Mouse (Mus musculus): ENCODE measurements around the gene Gm13283.
"Not testable (repeated sequence)": the region's sequence is repeated elsewhere in the genome, so short reads cannot be mapped to it uniquely, and the experiment has no call there.

Gm13283 gene

DNA sequence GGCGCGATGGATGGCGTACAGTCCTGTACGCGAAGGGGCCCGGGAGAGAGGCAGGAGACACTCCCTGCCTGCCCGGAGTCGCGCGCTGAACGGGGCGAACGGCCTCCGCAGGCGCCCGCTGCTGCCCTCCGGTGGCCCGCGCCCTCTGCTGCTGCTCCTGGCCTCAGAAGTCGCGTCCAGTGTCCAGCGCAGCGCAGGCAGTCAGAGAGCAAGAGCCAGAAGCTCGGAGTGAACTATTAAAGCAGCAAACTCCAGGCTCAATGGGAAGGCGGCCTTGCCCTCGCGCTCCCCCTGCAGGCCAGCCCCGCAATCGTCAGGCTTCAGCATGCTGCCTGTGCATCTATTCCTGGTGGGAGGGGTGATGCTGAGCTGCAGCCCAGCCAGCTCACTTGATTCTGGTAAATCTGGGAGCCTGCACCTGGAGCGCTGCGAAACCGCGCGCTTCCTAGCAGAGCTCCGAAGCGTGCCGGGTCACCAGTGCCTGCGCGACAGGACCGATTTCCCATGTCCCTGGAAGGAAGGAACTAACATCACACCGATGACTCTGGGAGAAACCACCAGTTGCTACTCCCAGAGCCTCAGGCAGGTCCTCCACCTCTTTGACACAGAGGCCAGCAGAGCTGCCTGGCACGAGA lies 3.6 kb downstream of the Gm13283 start:
- peak; percentile 55 for DNase-seq

DNA sequence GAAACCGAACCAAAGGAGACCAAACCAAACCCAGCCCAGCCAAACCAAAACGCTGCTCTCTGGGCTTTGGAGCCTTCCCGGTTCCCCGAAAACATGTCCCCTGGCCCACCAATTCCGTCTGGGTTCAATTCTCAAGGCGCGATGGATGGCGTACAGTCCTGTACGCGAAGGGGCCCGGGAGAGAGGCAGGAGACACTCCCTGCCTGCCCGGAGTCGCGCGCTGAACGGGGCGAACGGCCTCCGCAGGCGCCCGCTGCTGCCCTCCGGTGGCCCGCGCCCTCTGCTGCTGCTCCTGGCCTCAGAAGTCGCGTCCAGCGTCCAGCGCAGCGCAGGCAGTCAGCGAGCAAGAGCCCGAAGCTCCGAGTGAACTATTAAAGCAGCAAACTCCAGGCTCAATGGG lies 13.6 kb downstream of the Gm13283 start, which contains the start of gene Gm13290:
Gm13290 (plus strand) TSS at position 301 of the 400 bp plus-strand sequence.
- DNase-seq: not testable (repeated sequence)

GRCm38 (mm10) chr4:88776622-88777021 lies 16.7 kb downstream of the Gm13283 start, which contains the start of gene Gm13289:
Gene Gm13289, plus strand, starts transcription at chr4:88776922.
- not testable (repeated sequence) for DNase-seq

DNA sequence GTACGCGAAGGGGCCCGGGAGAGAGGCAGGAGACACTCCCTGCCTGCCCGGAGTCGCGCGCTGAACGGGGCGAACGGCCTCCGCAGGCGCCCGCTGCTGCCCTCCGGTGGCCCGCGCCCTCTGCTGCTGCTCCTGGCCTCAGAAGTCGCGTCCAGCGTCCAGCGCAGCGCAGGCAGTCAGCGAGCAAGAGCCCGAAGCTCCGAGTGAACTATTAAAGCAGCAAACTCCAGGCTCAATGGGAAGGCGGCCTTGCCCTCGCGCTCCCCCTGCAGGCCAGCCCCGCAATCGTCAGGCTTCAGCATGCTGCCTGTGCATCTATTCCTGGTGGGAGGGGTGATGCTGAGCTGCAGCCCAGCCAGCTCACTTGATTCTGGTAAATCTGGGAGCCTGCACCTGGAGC lies 19.6 kb downstream of the Gm13283 start, which contains the start of gene Gm13272:
Gm13272 (plus strand) TSS at position 301 of the 400 bp plus-strand sequence.
- not testable (repeated sequence) for DNase-seq

- not testable (repeated sequence) for DNase-seq
Observed at GRCm38 (mm10) chr4:88780320-88780719, 20.4 kb downstream of the Gm13283 start.

DNA sequence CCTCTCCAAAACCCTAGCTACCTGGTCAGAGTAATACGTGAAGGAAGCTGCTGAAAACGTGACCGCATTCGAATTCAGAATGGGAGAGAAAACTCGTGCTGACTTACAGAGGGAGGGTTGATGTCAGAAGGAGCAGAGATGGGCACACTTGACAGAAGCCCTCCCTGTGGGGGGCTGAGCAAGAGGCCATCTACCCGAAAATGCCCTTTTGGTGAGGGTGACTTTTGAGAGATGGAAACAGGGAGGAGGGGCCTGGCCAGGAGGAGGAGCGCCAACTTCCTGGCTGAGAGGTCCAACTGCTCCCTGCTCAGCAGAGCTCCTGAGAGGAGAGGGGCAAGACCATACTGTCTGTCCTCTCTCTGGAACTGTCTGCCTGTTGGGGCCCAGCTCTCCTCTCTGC lies 21.9 kb downstream of the Gm13283 start, which contains the start of gene Ifnz:
Ifnz (plus strand) TSS at position 301 of the 400 bp plus-strand sequence.
- not testable (repeated sequence) for DNase-seq

- DNase-seq: not testable (repeated sequence)
Observed at GRCm38 (mm10) chr4:88782335-88782734, 22.4 kb downstream of the Gm13283 start.

DNA sequence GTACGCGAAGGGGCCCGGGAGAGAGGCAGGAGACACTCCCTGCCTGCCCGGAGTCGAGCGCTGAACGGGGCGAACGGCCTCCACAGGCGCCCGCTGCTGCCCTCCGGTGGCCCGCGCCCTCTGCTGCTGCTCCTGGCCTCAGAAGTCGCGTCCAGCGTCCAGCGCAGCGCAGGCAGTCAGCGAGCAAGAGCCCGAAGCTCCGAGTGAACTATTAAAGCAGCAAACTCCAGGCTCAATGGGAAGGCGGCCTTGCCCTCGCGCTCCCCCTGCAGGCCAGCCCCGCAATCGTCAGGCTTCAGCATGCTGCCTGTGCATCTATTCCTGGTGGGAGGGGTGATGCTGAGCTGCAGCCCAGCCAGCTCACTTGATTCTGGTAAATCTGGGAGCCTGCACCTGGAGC lies 25.5 kb downstream of the Gm13283 start, which contains the start of gene Gm13276:
Gm13276 (plus strand) TSS at position 301 of the 400 bp plus-strand sequence.
- not testable (repeated sequence) for DNase-seq

GRCm38 (mm10) chr4:88788402-88788801 lies 28.5 kb downstream of the Gm13283 start, which contains the start of gene Gm13277:
Gene Gm13277, plus strand, starts transcription at chr4:88788632.
- DNase-seq: peak; percentile 67

GRCm38 (mm10) chr4:88791250-88791649 lies 31.3 kb downstream of the Gm13283 start, which contains the start of gene Gm13278:
Gene Gm13278, plus strand, starts transcription at chr4:88791550.
- DNase-seq: not testable (repeated sequence)

DNA sequence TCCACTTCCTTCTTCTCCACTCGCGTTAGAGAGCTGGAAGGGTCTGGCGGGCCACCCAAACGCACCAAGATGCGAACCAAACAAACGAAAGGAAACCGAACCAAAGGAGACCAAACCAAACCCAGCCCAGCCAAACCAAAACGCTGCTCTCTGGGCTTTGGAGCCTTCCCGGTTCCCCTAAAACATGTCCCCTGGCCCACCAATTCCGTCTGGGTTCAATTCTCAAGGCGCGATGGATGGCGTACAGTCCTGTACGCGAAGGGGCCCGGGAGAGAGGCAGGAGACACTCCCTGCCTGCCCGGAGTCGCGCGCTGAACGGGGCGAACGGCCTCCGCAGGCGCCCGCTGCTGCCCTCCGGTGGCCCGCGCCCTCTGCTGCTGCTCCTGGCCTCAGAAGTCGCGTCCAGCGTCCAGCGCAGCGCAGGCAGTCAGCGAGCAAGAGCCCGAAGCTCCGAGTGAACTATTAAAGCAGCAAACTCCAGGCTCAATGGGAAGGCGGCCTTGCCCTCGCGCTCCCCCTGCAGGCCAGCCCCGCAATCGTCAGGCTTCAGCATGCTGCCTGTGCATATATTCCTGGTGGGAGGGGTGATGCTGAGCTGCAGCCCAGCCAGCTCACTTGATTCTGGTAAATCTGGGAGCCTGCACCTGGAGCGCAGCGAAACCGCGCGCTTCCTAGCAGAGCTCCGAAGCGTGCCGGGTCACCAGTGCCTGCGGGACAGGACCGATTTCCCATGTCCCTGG lies 34.2 kb downstream of the Gm13283 start, which contains the start of gene Gm13275:
Gm13275 (plus strand) TSS at position 552 of the 740 bp plus-strand sequence.
- DNase-seq: peak; percentile 42

- DNase-seq: not testable (repeated sequence)
Observed at GRCm38 (mm10) chr4:88797097-88797496, 37.2 kb downstream of the Gm13283 start, which contains the start of gene Gm13279. Gene Gm13279, plus strand, starts transcription at chr4:88797397.

DNA sequence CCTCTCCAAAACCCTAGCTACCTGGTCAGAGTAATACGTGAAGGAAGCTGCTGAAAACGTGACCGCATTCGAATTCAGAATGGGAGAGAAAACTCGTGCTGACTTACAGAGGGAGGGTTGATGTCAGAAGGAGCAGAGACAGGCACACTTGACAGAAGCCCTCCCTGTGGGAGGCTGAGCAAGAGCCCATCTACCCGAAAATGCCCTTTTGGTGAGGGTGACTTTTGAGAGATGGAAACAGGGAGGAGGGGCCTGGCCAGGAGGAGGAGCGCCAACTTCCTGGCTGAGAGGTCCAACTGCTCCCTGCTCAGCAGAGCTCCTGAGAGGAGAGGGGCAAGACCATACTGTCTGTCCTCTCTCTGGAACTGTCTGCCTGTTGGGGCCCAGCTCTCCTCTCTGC lies 39.4 kb downstream of the Gm13283 start, which contains the start of gene Gm13285:
Gm13285 (plus strand) TSS at position 301 of the 400 bp plus-strand sequence.
- not testable (repeated sequence) for DNase-seq

DNA sequence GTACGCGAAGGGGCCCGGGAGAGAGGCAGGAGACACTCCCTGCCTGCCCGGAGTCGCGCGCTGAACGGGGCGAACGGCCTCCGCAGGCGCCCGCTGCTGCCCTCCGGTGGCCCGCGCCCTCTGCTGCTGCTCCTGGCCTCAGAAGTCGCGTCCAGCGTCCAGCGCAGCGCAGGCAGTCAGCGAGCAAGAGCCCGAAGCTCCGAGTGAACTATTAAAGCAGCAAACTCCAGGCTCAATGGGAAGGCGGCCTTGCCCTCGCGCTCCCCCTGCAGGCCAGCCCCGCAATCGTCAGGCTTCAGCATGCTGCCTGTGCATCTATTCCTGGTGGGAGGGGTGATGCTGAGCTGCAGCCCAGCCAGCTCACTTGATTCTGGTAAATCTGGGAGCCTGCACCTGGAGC lies 43.0 kb downstream of the Gm13283 start, which contains the start of gene Gm13287:
Gm13287 (plus strand) TSS at position 301 of the 400 bp plus-strand sequence.
- not testable (repeated sequence) for DNase-seq

- not testable (repeated sequence) for DNase-seq
Observed at GRCm38 (mm10) chr4:88805231-88805630, 45.3 kb downstream of the Gm13283 start, which contains the start of gene Gm13288. Gene Gm13288, plus strand, starts transcription at chr4:88805531.

- DNase-seq: peak; percentile 34
Observed at GRCm38 (mm10) chr4:88805761-88806160, 45.8 kb downstream of the Gm13283 start.
